Mouse (Mus musculus): ENCODE results near the gene D430041D05Rik.

- TF ChIP-seq ZNF384 (IDR thresholded peaks at IDR 0.05; ENCODE audit: low read depth, low read length) (no peak), HCFC1 (IDR thresholded peaks at IDR 0.05; ENCODE audit: borderline replicate concordance, insufficient read depth, low read length) (no peak), CHD2 (IDR thresholded peaks at IDR 0.05; ENCODE audit: low read depth, low read length) (no peak), ZC3H11A (IDR thresholded peaks at IDR 0.05; ENCODE audit: borderline replicate concordance, low read depth, low read length) (no peak), MAFK (IDR thresholded peaks at IDR 0.05; ENCODE audit: insufficient read depth, low read depth, low read length) (no peak)
Measured at GRCm38 (mm10) chr2:104404036-104404435, 6.8 kb downstream of the D430041D05Rik start.

Data from ES-E14 (cell line).